Mouse (Mus musculus) E14TG2a.4 (cell line): ENCODE measurements around the gene Pde6b.

ENCODE experiments used
- CTCF ChIP-seq: conservative IDR thresholded peaks from 2 replicates; pipeline ENCODE4 v1.5.1; 2014; ENCODE audit warnings: low read length
- NANOG ChIP-seq: IDR thresholded peaks from 2 replicates; pipeline ENCODE4 v1.6.1; 2014; ENCODE audit warnings: borderline replicate concordance, low read length, mixed read lengths

DNA sequence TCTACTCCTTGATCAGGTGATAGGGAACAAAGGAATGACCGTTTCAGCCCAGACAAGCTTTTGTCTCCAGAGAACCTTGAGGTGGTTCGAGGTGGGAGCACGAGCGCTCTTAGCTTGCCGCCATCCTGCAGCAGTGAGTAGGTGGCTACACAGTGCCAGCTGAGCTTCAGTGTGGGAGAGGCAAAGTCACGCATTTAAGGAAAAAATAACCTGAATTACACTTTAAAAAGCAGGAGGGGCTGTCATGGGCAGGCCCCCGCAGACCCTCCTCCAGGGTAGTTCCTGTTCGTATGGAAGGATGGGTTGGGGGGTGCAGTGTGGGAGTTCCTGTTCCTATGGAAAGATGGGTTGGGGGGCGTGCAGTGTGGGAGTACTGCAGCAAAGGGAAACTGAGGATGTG lies 28.7 kb upstream of the Pde6b start:
- TF ChIP-seq CTCF (no peak), NANOG (no peak)
